Mouse (Mus musculus) lung, postnatal 0 days (tissue): ENCODE measurements around the gene Abcc12.

Source experiments
- CTCF ChIP-seq: IDR thresholded peaks from 2 replicates; pipeline ENCODE4 v1.5.1; 2016; ENCODE audit warnings: antibody characterized with exemption, mild to moderate bottlenecking
- EP300 ChIP-seq: IDR thresholded peaks from 2 replicates; pipeline ENCODE4 v1.6.1; 2016; ENCODE audit warnings: antibody characterized with exemption, mild to moderate bottlenecking, control low read depth

DNA sequence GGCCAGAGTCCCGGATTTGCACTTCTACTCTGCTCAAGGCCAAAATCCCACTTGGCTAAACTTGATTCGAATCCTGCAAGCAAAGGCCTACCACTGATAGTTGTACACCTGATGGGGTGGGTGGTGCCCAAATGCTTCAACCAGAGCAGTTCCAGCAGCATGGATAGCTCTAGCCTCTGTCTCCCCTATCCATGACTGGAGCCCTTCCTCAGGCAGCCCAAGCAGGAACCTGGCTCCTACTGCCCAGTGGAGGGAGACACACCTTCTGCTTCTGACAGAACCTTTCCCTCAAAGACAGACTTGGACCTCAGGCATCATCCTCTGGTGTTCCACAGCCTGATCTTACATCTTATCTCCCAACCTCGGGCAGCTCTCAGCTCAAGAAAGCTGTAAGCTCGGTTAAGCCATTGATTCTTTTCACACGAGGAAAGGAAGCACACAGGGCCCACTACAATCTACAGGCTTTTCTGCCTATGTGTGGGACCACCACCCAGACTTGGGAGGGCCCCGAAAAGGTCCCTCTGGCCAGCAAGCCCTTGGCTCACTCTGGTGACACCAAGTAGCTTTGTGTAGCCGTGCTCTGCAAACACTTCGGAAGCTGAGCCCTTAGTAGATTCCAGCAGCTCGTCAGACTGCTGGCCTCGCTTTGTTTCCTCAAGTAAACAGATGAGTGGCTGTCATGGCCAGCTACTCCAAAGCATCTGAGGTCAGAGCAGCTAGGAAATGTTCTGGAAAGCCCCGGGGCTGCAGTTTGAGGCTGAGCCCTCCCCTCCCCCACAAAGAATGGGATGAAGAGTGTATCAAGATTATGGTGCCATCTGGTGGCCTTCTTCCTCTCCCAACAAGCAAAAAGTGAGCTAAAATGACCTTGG is 44.5 kb downstream of the Abcc12 start:
- TF ChIP-seq EP300 = no peak
- TF ChIP-seq CTCF = peak; percentile 75
